Mouse (Mus musculus) MEL (cell line): ENCODE data around the gene AC124502.3.

ENCODE experiments used
- CTCF ChIP-seq, 3 experiments: IDR thresholded peaks in 2 of 3; conservative IDR thresholded peaks in 1 of 3; 2 replicates each; pipeline ENCODE4 v1.5.1; 2011 to 2012; ENCODE audit warnings: low read length in 3 of 3, low read depth in 2 of 3, mild to moderate bottlenecking in 2 of 3, improper control_type of control experiment in 1 of 3, inconsistent platforms in 1 of 3, mixed read lengths in 1 of 3, moderate library complexity in 1 of 3; ENCODE audit not compliant: control insufficient read depth in 1 of 3, insufficient read depth in 1 of 3, poor library complexity in 1 of 3, severe bottlenecking in 1 of 3
- E2F4 ChIP-seq: IDR thresholded peaks from 2 replicates; pipeline ENCODE4 v1.6.1; 2011; ENCODE audit warnings: low read depth, low read length, improper control_type of control experiment, borderline replicate concordance
- GATA1 ChIP-seq: IDR thresholded peaks from 2 replicates; pipeline ENCODE4 v1.6.1; 2011; ENCODE audit warnings: low read depth, low read length, improper control_type of control experiment
- MAZ ChIP-seq: IDR thresholded peaks from 2 replicates; pipeline ENCODE4 v1.6.1; 2012; ENCODE audit warnings: low read depth, mild to moderate bottlenecking, inconsistent platforms, low read length, improper control_type of control experiment
- MEF2A ChIP-seq: IDR thresholded peaks from 2 replicates; pipeline ENCODE4 v1.6.1; 2014; ENCODE audit warnings: low read depth, mild to moderate bottlenecking, inconsistent platforms, low read length, improper control_type of control experiment; ENCODE audit not compliant: poor library complexity, insufficient replicate concordance, severe bottlenecking; ENCODE audit errors: extremely low read depth
- MXI1 ChIP-seq: IDR thresholded peaks from 2 replicates; pipeline ENCODE4 v1.6.1; 2011; ENCODE audit warnings: mild to moderate bottlenecking, low read depth, low read length, improper control_type of control experiment
- NRF1 ChIP-seq: IDR thresholded peaks from 2 replicates; pipeline ENCODE4 v1.6.1; 2014; ENCODE audit warnings: low read depth, mild to moderate bottlenecking, inconsistent platforms, low read length, improper control_type of control experiment, moderate library complexity; ENCODE audit not compliant: poor library complexity, insufficient read depth, severe bottlenecking
- POLR2A ChIP-seq, 2 experiments: IDR thresholded peaks; 2 replicates each; pipeline ENCODE4 v1.6.1; 2011 to 2012; ENCODE audit warnings: low read length in 2 of 2, mild to moderate bottlenecking in 2 of 2, control low read depth in 1 of 2, improper control_type of control experiment in 1 of 2, low read depth in 1 of 2, moderate library complexity in 1 of 2; ENCODE audit not compliant: control insufficient read depth in 1 of 2, insufficient read depth in 1 of 2, poor library complexity in 1 of 2
- POLR2AphosphoS2 ChIP-seq: IDR thresholded peaks from 2 replicates; pipeline ENCODE4 v1.6.1; 2011; ENCODE audit warnings: low read length, improper control_type of control experiment
- ZNF384 ChIP-seq: IDR thresholded peaks from 2 replicates; pipeline ENCODE4 v1.6.1; 2012; ENCODE audit warnings: low read depth, mild to moderate bottlenecking, inconsistent platforms, low read length, improper control_type of control experiment

- TF ChIP-seq NRF1, result no peak
- no peak for TF ChIP-seq GATA1
- no peak for TF ChIP-seq POLR2AphosphoS2
- no peak for TF ChIP-seq CTCF (IDR thresholded peaks at IDR 0.05 in 2 of 3, conservative IDR thresholded peaks at IDR 0.05 in 1 of 3; ENCODE audit: control insufficient read depth in 1 of 3, insufficient read depth in 1 of 3, low read depth in 2 of 3, low read length in 3 of 3, poor library complexity in 1 of 3, severe bottlenecking in 1 of 3)
- no peak for TF ChIP-seq MEF2A
- no peak for TF ChIP-seq E2F4
- TF ChIP-seq MAZ, result no peak
- TF ChIP-seq ZNF384, result no peak
- TF ChIP-seq POLR2A (IDR thresholded peaks at IDR 0.05; ENCODE audit: control insufficient read depth in 1 of 2, insufficient read depth in 1 of 2, low read depth in 1 of 2, low read length in 2 of 2, poor library complexity in 1 of 2), result no peak
- TF ChIP-seq MXI1, result no peak
Observed at GRCm38 (mm10) chr19:5095887-5096474, 57.3 kb downstream of the AC124502.3 start.
